Mouse (Mus musculus): ENCODE data around the gene Enam. TPM values are rescaled to one million over a fixed set of nuclear protein-coding genes. Genes with fewer than 3 reads are reported as not detected.

Gene Enam
- polyA plus RNA-seq, 1 experiment from 2014 or later: not detected

- 85% methylated on average over 7 of the region's 7 CpGs for WGBS
- H3K4me1 ChIP-seq (ENCODE audit: control insufficient read depth in 2 of 2, insufficient read depth in 2 of 2, low read length in 2 of 2): no peaks in the 10 kb centered on the region
- no peak overlapping the region for H3K27ac ChIP-seq (replicated peaks in 1 of 2; ENCODE audit: control insufficient read depth in 1 of 2, insufficient read depth in 1 of 2, low read depth in 2 of 2, low read length in 2 of 2)
- ATAC-seq (ENCODE audit: insufficient number of reproducible peaks, insufficient read depth, low FRiP score, low read depth): no peak
- no peaks in the 10 kb centered on the region for H3K9me3 ChIP-seq (ENCODE audit: control insufficient read depth, low read length)
- no peak overlapping the region for H3K4me2 ChIP-seq (ENCODE audit: low read length)
- no peak overlapping the region for H3K9ac ChIP-seq (ENCODE audit: low read length)
- no peaks in the 10 kb centered on the region for H3K27me3 ChIP-seq (ENCODE audit: control insufficient read depth, insufficient read depth, low read length)
- no peaks in the 10 kb centered on the region for H3K36me3 ChIP-seq (ENCODE audit: control insufficient read depth, insufficient read depth, low read length)
- H3K4me3 ChIP-seq (ENCODE audit: control insufficient read depth in 1 of 2, insufficient read depth in 1 of 2, low read depth in 1 of 2, low read length in 2 of 2): no peak overlapping the region
Observed at GRCm38 (mm10) chr5:88545536-88545935, 57.8 kb downstream of the Enam start.

- H3K36me3 ChIP-seq (ENCODE audit: control insufficient read depth, insufficient read depth, low read length): peaks cover 21% of the 10 kb centered on the region
- peak overlapping the region; percentile 74 for H3K4me3 ChIP-seq (ENCODE audit: control insufficient read depth in 1 of 2, insufficient read depth in 1 of 2, low read depth in 1 of 2, low read length in 2 of 2)
- H3K4me2 ChIP-seq (ENCODE audit: low read length): peak overlapping the region; percentile 61
- no peaks in the 10 kb centered on the region for H3K9me3 ChIP-seq (ENCODE audit: control insufficient read depth, low read length)
- ATAC-seq (ENCODE audit: insufficient number of reproducible peaks, insufficient read depth, low FRiP score, low read depth): peak; percentile 62
- peak overlapping the region; percentile 86 for H3K9ac ChIP-seq (ENCODE audit: low read length)
- 7% methylated on average over 29 of the region's 29 CpGs for WGBS
- H3K4me1 ChIP-seq (ENCODE audit: control insufficient read depth in 2 of 2, insufficient read depth in 2 of 2, low read length in 2 of 2): peaks cover 5 to 15% of the 10 kb centered on the region in 2 experiments
- peak overlapping the region; percentile 93 to 97 for H3K27ac ChIP-seq (replicated peaks in 1 of 2; ENCODE audit: control insufficient read depth in 1 of 2, insufficient read depth in 1 of 2, low read depth in 2 of 2, low read length in 2 of 2)
- no peaks in the 10 kb centered on the region for H3K27me3 ChIP-seq (ENCODE audit: control insufficient read depth, insufficient read depth, low read length)
Observed at GRCm38 (mm10) chr5:88553271-88554085, 65.7 kb downstream of the Enam start.

GRCm38 (mm10) chr5:88554086-88554886 lies 66.5 kb downstream of the Enam start, which contains the start of gene Utp3:
Gene Utp3 (plus strand): TSS chr5:88554462.
- H3K27ac ChIP-seq (replicated peaks in 1 of 2; ENCODE audit: control insufficient read depth in 1 of 2, insufficient read depth in 1 of 2, low read depth in 2 of 2, low read length in 2 of 2): peak within 1 kb of the TSS; percentile 93 to 97
- H3K9me3 ChIP-seq (ENCODE audit: control insufficient read depth, low read length): no peaks in the 10 kb centered on the region
- peaks cover 21% of the 10 kb centered on the region for H3K36me3 ChIP-seq (ENCODE audit: control insufficient read depth, insufficient read depth, low read length)
- WGBS: under 1% methylated on average over 76 of the region's 76 CpGs
- ATAC-seq (ENCODE audit: insufficient number of reproducible peaks, insufficient read depth, low FRiP score, low read depth): peak; percentile 94
- peak within 1 kb of the TSS; percentile 91 for H3K4me2 ChIP-seq (ENCODE audit: low read length)
- peaks cover 5 to 15% of the 10 kb centered on the region in 2 experiments for H3K4me1 ChIP-seq (ENCODE audit: control insufficient read depth in 2 of 2, insufficient read depth in 2 of 2, low read length in 2 of 2)
- peak within 1 kb of the TSS; percentile 89 for H3K9ac ChIP-seq (ENCODE audit: low read length)
- peak within 1 kb of the TSS; percentile 74 to 93 for H3K4me3 ChIP-seq (ENCODE audit: control insufficient read depth in 1 of 2, insufficient read depth in 1 of 2, low read depth in 1 of 2, low read length in 2 of 2)
- no peaks in the 10 kb centered on the region for H3K27me3 ChIP-seq (ENCODE audit: control insufficient read depth, insufficient read depth, low read length)

Other genes starting within 250 kb of the Enam start
- gene Gm7714, start 219.1 kb upstream of the Enam start, polyA plus RNA-seq (2014; fragmentation: Nextera tagmentation; extraction: Ambion mirVana): not detected in 2 replicates
- not detected in 2 replicates for gene Prol1, start 170.7 kb upstream of the Enam start, polyA plus RNA-seq (2014; fragmentation: Nextera tagmentation; extraction: Ambion mirVana)
- gene Amtn, start 111.9 kb upstream of the Enam start, polyA plus RNA-seq (2014; fragmentation: Nextera tagmentation; extraction: Ambion mirVana): not detected in 2 replicates
- gene Ambn, start 32.0 kb upstream of the Enam start, polyA plus RNA-seq (2014; fragmentation: Nextera tagmentation; extraction: Ambion mirVana): not detected in 2 replicates
- 0.11 TPM in 1 of 2 replicates, not detected in the other for gene Jchain, start 39.9 kb downstream of the Enam start, polyA plus RNA-seq (2014; fragmentation: Nextera tagmentation; extraction: Ambion mirVana)
- gene Utp3, start 66.5 kb downstream of the Enam start, polyA plus RNA-seq (2014; fragmentation: Nextera tagmentation; extraction: Ambion mirVana): 42.0 and 42.3 TPM in 2 replicates
- 15.6 and 16.5 TPM in 2 replicates for gene Rufy3, start 77.1 kb downstream of the Enam start, polyA plus RNA-seq (2014; fragmentation: Nextera tagmentation; extraction: Ambion mirVana)
- 93.9 and 95.3 TPM in 2 replicates for gene Grsf1, start 188.2 kb downstream of the Enam start, polyA plus RNA-seq (2014; fragmentation: Nextera tagmentation; extraction: Ambion mirVana)
- 29.2 and 31.0 TPM in 2 replicates for gene Mob1b, start 232.9 kb downstream of the Enam start, polyA plus RNA-seq (2014; fragmentation: Nextera tagmentation; extraction: Ambion mirVana)

Data from heart, embryonic 14.5 days (tissue).